Mouse (Mus musculus) limb, embryonic 14.5 days (tissue): ENCODE measurements around the gene S100a4. TPM values are rescaled to one million over a fixed set of nuclear protein-coding genes. Genes with fewer than 3 reads are reported as not detected.

Experiments used
- ATAC-seq: fragments of 200-750 bp; cut with Nextera tagmentation; 2 replicates; pipeline ENCODE4 v1.8.0; 2017; ENCODE audit warnings: low read depth, moderate number of reproducible peaks, moderate TSS enrichment; ENCODE audit not compliant: low FRiP score
- DNase-seq: peaks from one replicate; pipeline ENCODE4 v3.0.0-alpha.2; 2015; ENCODE audit warnings: low spot score
- H3K27ac ChIP-seq: fragments of 300-500 bp; sonication (generic); replicated peaks from 2 replicates; pipeline ENCODE4 v1.5.1; 2014; ENCODE audit warnings: low read depth, mild to moderate bottlenecking, low read length, moderate library complexity, mixed read lengths
- H3K27me3 ChIP-seq: fragments of 300-500 bp; sonication (generic); 2 replicates; pipeline ENCODE4 v1.6.1; 2014; ENCODE audit warnings: low read length, mixed read lengths; ENCODE audit not compliant: control insufficient read depth, insufficient read depth
- H3K36me3 ChIP-seq: fragments of 300-500 bp; sonication (generic); 2 replicates; pipeline ENCODE4 v1.6.1; 2014; ENCODE audit warnings: mild to moderate bottlenecking, low read length, moderate library complexity, mixed read lengths; ENCODE audit not compliant: control insufficient read depth, insufficient read depth
- H3K4me1 ChIP-seq: fragments of 300-500 bp; sonication (generic); 2 replicates; pipeline ENCODE4 v1.6.1; 2014; ENCODE audit warnings: antibody characterized with exemption, low read length, mixed read lengths; ENCODE audit not compliant: control insufficient read depth, insufficient read depth
- H3K4me2 ChIP-seq: fragments of 300-500 bp; sonication (generic); replicated peaks from 2 replicates; pipeline ENCODE4 v1.6.1; 2014; ENCODE audit warnings: low read depth, mild to moderate bottlenecking, low read length, moderate library complexity; ENCODE audit not compliant: severe bottlenecking
- H3K4me3 ChIP-seq: fragments of 300-500 bp; sonication (generic); replicated peaks from 2 replicates; pipeline ENCODE4 v1.5.1; 2014; ENCODE audit warnings: low read length
- H3K9ac ChIP-seq: fragments of 300-500 bp; sonication (generic); 2 replicates; pipeline ENCODE4 v1.6.1; 2014; ENCODE audit warnings: mild to moderate bottlenecking, low read depth, low read length, moderate library complexity; ENCODE audit not compliant: severe bottlenecking
- H3K9me3 ChIP-seq: fragments of 300-500 bp; sonication (generic); 2 replicates; pipeline ENCODE4 v1.6.1; 2016; ENCODE audit warnings: low read length; ENCODE audit not compliant: control insufficient read depth
- POLR2A ChIP-seq: fragments of 200-500 bp; IDR thresholded peaks from 2 replicates; pipeline ENCODE4 v1.8.0; 2012; ENCODE audit warnings: inconsistent platforms, mild to moderate bottlenecking, moderate library complexity, borderline replicate concordance; ENCODE audit not compliant: insufficient read depth, insufficient read length; ENCODE audit errors: extremely low read depth
- WGBS: fragments of 180-500 bp; shearing (Covaris S2); extraction: QIAGEN DNeasy Blood & Tissue Kit; methylation state at CpG from one replicate; pipeline ENCODE4 v1.1.7; 2014; 5-methylcytosine and 5-hydroxymethylcytosine counted together
- polyA plus RNA-seq, 2 experiments: library from polyadenylated mRNA; depleted of rRNA in 1 of 2; stranded (reverse) in 1 of 2; unstranded in 1 of 2; fragments of >200 nt; fragmentation: Nextera tagmentation in 1 of 2; extraction: Ambion mirVana in 1 of 2; gene quantifications; 2 replicates each; pipeline versions ENCODE4 v1.2.1 to v1.2.3; 2012 to 2014

S100a4 gene
- polyA plus RNA-seq, 2 experiments: 18.0 to 26.2 TPM

DNA sequence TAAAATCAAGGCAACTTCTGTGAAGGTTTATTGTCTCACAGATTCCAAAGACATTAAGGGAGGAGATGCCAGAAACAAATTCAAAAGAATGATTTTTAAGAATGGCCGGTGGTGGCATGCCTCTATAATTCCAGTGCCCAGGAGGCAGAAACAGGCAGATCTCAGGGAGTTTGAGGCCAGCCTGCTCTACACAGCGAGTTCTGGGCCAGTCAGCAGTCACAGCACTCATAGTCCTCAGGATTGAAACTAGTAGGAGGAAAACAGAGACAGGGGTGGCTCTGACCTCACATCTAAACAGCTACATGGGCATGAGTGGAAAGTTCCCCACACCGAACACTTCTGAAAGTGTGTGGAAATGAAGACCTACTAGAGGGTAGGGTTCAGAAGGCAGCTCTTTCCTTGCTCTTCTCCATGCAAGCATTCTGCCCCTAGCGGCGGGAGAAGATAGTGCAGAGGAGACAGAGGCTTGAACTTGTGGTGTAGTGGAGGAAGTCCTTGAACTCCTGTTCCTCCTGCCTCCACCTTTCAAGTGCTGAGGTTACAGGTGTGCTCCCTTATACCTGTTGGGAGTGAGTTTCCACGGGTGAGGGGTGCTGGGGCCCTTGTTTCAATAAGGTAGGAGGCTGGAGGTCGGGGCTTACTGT, 36.1 kb downstream of the S100a4 start:
- Histone ChIP-seq H3K9me3 (no peaks in the 10 kb centered on the region), H3K4me1 (no peaks in the 10 kb centered on the region), H3K4me2 (no peak overlapping the region), H3K27me3 (no peaks in the 10 kb centered on the region), H3K27ac (no peak overlapping the region), H3K9ac (no peak overlapping the region), H3K36me3 (no peaks in the 10 kb centered on the region), H3K4me3 (no peak overlapping the region)
- TF ChIP-seq POLR2A: no peak
- no peak for ATAC-seq
- DNase-seq: no peak
- 47% methylated on average over 7 of the region's 7 CpGs for WGBS

DNA sequence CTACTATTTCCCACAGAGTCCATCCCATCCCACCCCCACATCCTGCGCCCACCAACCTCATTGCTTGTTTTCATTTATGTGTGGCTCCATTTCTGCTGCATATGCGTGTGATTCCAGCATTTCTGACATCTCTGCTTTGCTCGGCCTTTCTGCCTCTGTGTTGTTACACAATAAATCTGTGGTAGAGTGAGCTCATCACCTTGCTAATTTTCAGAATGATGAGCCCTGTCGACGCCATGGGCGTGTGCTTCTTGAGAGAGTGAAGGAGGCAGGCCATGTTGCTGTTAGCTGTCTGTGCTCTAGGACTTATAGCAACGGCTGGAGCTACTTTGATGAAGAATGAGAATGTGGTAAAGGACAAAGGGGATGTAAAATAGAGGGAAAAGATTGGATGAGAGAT, 37.4 kb downstream of the S100a4 start:
- Histone ChIP-seq H3K4me1 (no peaks in the 10 kb centered on the region), H3K36me3 (no peaks in the 10 kb centered on the region), H3K4me3 (no peak overlapping the region), H3K27ac (no peak overlapping the region), H3K27me3 (no peaks in the 10 kb centered on the region), H3K9me3 (no peaks in the 10 kb centered on the region), H3K9ac (no peak overlapping the region), H3K4me2 (no peak overlapping the region)
- no peak for DNase-seq
- 84% methylated on average over 7 of the region's 7 CpGs for WGBS
- ATAC-seq: no peak
- TF ChIP-seq POLR2A: no peak

DNA sequence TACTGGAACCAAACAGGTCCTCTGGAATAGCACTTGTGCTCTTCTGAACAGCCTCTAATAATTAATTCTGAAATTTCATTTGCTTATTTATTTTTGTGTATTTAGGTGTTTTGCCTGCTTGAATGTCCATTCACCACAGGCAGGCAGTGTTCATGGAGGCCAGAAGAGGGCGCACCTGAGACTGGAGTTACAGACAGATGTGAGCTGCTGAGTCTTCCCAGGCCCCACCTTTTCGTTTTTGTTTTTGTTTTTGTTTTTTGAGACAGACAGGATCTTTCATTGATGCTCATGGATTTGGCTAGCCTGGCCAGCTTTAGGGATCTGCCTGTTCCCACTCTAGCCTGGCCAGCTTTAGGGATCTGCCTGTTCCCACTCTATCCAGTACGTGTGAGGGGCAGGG, 40.6 kb downstream of the S100a4 start:
- H3K4me3 ChIP-seq: no peak overlapping the region
- no peaks in the 10 kb centered on the region for H3K36me3 ChIP-seq
- no peak for ATAC-seq
- no peaks in the 10 kb centered on the region for H3K4me1 ChIP-seq
- H3K27ac ChIP-seq: no peak overlapping the region
- DNase-seq: no peak
- 45% methylated on average over 3 of the region's 3 CpGs for WGBS
- H3K27me3 ChIP-seq: no peaks in the 10 kb centered on the region
- TF ChIP-seq POLR2A: no peak
- H3K4me2 ChIP-seq: no peak overlapping the region
- H3K9me3 ChIP-seq: no peaks in the 10 kb centered on the region
- H3K9ac ChIP-seq: no peak overlapping the region

GRCm38 (mm10) chr3:90647291-90647690, 43.7 kb downstream of the S100a4 start:
- 78% methylated on average over 1 of the region's 1 CpGs for WGBS
- ATAC-seq: no peak

DNA sequence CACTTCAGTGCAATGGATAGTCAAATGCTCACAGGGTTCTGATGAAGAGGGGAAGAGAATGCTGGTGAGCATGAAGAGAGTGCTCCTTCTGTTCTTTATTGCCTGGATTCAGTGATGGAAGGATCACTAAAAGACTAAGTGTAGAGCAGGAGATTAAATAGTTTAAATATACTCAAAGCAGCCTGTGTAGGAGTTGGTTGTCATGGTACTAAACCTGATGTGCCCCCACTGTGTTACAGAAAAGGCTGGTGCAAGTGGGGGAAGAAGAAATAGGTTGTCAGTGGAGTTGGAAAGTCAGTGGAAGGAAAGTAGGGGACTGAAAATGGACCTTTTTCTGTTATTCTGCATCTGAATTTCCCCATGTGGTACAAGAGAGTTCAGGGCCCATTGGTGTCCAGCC, 45.4 kb downstream of the S100a4 start:
- Histone ChIP-seq H3K4me2 (no peak overlapping the region), H3K9ac (no peak overlapping the region), H3K27ac (no peak overlapping the region), H3K27me3 (no peaks in the 10 kb centered on the region), H3K9me3 (no peaks in the 10 kb centered on the region), H3K36me3 (no peaks in the 10 kb centered on the region), H3K4me1 (no peaks in the 10 kb centered on the region), H3K4me3 (no peak overlapping the region)
- DNase-seq (no peak), ATAC-seq (no peak)
- TF ChIP-seq POLR2A: no peak

More at GRCm38 (mm10) chr3:90647291-90647690, 43.7 kb downstream of the S100a4 start:
- no peak for DNase-seq
- Histone ChIP-seq H3K9ac (no peak overlapping the region), H3K36me3 (no peaks in the 10 kb centered on the region), H3K27me3 (no peaks in the 10 kb centered on the region), H3K4me2 (no peak overlapping the region), H3K4me3 (no peak overlapping the region), H3K27ac (no peak overlapping the region), H3K4me1 (no peaks in the 10 kb centered on the region), H3K9me3 (no peaks in the 10 kb centered on the region)
- TF ChIP-seq POLR2A: no peak

DNA sequence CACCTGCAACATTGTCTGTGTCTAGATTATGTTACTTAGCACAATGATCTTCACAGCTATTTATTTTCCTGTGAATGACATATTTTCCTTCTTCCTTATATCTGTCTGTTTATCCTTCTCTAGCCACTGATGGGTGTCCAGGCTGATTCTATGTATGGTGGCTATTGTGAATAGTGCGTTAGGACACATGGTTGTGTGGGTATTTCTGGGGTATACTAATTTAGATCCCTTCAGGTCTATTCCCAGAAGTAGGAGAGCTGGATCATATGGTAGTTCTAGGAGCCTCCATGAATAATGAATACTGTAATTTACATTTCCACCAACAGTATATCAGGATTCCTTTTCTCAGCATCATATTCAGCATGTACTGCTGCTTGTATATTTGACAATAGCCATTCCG, 46.3 kb downstream of the S100a4 start:
- H3K27me3 ChIP-seq: no peaks in the 10 kb centered on the region
- ATAC-seq: no peak
- 89% methylated on average over 2 of the region's 2 CpGs for WGBS
- H3K27ac ChIP-seq: no peak overlapping the region
- no peak for DNase-seq
- no peaks in the 10 kb centered on the region for H3K4me1 ChIP-seq
- H3K4me3 ChIP-seq: no peak overlapping the region
- no peak overlapping the region for H3K4me2 ChIP-seq
- no peaks in the 10 kb centered on the region for H3K9me3 ChIP-seq
- H3K9ac ChIP-seq: no peak overlapping the region
- no peak for TF ChIP-seq POLR2A
- H3K36me3 ChIP-seq: no peaks in the 10 kb centered on the region
